Mouse (Mus musculus) urinary bladder, postnatal 4 days (tissue): ENCODE results near the gene Bcdin3d.
"Not testable (repeated sequence)": the region's sequence is repeated elsewhere in the genome, so short reads cannot be mapped to it uniquely, and the experiment has no call there.

Experiments
- DNase-seq, 2 experiments: peaks; one replicate each; pipeline ENCODE4 v3.0.0; 2021 to 2022; ENCODE audit warnings: low spot score in 2 of 2

Bcdin3d gene

DNA sequence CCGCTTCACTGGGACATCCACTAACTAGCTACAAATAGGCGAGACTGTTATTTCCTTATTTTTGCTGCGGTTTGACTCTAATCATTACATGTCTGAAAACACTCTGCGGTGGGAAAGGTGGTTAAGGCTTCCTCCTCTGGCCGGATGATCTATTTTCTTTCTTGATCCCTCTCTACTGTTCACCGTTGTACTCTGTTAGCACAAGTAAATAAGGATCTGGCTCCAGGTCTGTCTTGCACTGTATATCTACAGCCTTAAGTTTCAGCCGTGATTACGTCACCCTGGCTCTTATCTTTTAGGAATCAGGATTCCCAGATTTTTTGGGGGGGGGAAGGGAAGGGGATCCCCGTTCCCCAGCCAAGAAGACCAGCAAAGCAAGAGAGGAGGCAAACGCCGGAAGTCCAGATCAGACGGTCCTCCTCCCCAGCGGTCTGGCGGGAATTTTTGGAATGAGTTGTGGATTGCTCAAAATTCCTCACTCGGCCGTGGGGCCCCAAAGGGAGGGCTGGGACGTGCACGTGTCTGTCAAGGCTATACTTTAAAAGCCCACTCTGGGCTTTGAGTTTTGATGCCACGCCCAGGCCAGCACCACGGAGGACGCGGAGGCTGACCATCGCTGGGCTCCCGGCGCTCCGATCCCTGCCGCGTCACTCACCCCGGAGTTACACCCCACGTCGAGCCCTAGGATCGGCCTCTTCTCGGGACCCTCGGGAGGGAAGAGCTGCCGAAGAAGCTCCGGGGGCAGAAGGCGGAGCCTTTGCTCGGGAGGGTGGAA is 542 bp downstream of the Bcdin3d start:
- DNase-seq: peak; percentile 74 to 75

DNA sequence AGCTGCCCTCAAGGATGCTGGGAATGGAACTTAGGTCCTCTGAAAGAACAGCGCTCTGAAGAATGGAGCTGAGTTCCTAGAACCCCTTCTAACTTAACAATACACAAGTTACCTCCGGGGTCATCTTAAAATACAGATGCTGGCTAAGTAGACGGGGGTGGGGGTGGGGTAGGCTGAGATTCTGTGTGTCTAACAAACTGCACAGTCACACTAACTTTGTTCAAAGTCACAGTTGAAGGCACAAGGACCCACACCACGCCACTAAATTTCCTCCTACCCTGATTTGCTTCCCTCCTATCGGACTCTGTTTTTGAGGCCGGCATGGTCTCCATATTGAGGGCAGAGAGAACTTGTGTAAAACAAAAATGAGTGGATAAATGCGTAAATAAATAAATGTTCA is 1.6 kb downstream of the Bcdin3d start:
- no peak for DNase-seq

DNA sequence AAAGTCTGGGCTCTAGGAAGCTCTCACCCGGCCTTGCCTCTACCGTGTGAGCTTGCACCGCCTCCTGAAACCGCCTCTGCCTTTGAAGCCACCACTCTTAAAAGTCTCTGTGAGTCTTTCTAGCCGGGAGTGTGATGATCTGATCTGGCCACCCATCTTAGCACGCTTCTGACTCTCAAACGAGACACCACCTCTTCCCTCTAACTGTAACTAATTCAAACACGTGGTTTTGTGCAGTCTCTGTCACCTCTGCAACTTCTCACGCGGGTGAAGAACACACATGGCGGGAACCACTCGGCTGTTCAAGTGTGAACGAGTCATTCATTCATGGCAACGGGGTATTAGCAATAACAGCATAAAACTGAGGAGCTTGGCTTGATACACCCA is 2.9 kb downstream of the Bcdin3d start:
- no peak for DNase-seq

DNA sequence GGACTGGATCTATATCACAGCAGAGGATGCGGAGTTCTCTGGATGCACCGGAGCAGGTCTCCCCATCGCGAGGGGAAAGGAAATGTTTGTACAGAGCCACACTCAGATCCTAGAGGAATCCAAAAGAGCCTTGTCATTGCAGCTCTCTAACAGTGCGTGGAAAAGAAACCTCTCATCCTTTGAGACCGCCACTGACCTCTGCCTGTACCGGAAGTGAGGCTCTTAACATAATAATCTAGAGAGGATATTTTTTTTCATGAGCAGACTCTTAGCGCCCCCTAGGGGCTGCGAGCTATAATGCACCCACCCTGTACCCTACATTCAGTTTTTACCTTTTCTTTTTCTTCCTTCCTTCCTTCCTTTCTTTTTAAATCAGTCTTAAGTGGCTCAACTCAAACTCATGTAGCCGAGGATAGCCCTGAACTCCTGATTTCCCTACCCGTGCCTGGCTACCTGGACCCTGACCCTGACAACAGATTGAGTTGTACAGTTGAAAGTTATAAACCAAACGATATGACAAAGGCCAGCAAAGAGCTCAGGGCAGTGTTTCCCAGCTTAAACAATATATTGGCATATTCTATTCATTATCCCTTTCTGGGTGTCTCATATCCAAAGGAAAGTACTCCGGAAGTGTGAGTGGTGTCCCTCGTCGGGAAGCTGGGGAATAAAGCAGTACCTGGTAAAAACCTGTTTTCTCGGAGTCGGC is 3.4 kb downstream of the Bcdin3d start:
- no peak for DNase-seq

DNA sequence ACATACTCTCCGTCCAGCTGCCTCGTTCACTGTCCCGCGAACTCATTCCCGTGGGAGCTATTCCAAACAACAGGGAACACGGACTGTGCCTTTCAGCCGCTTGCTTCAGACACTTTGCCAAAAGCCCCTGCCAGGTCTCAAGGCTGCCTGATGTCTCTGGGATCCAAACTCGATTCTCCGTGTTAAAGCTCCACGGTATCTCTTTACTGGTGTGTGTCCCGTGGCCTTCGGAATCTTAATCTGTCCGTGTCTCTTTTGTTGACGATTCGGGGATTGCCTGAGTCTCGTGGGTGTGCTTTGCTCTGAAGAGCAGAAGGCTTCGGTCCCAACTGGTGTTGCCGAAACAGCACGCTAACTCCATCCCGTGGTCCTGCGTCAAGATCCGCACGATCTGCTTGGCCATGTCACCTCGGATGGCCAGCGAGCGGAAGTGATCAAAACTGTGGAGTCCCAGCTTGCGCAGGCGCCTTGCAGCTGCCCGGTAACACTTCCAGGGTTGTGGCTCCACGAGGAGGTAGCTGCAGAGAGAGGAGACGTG is 4.2 kb downstream of the Bcdin3d start:
- peak in 1 of 2 experiments; percentile 39 for DNase-seq

DNA sequence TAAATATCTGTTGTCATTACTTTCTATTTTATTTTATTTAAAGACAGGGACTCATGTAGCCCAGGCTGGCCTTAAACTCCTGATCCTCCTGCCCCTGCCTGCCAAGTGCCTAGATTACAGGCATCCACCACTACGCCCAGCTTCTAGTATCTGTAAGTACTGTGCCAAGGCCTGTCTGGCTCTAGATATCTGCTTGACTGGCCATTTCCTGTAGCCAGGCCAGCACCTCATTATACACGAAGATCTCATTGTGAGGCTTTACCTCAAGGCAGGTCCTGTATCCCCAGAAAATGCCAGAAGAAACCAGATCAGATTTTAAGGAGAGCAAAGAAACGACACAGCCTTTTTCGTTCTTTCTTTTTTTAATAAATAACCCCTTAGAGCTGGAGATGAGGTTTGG is 4.8 kb downstream of the Bcdin3d start:
- DNase-seq: no peak

DNA sequence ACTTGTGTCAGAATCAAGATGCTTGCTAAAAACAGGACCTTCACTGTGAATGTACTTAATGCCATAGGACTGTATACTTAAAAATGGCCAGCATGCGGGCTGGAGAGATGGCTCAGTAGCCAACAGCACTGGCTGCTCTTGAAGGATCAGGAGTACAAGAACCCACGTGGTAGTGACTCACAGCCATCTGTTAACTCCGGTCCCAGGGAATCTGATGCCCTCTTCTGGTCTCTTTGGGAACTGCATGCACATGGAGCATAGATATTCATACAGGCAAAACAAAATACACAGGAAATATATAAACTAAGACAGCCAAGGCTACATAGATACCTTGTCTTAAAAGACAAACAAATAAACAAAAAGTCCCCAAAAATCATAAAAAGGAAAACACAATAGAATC is 5.5 kb downstream of the Bcdin3d start:
- peak; percentile 67 to 84 for DNase-seq

DNA sequence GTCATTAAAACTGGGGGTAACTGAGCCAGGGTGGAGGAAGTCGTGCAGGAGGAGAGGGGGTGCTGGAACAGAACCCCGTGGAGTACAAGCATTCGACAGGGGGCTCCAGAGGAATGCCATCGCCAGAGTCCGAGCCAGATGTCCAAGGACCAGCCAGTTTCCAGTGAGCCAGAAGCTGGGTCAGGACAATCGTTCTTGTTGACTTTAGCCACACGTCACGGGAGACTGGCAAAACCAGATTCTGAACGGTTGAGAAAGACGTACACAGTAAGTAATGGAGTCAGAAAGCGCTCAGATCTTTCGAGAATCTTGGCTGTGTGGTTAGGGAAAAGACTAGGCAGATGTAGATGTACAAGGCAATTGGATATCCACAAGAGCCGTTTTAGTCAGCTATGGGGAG is 11.3 kb downstream of the Bcdin3d start:
- DNase-seq: no peak

DNA sequence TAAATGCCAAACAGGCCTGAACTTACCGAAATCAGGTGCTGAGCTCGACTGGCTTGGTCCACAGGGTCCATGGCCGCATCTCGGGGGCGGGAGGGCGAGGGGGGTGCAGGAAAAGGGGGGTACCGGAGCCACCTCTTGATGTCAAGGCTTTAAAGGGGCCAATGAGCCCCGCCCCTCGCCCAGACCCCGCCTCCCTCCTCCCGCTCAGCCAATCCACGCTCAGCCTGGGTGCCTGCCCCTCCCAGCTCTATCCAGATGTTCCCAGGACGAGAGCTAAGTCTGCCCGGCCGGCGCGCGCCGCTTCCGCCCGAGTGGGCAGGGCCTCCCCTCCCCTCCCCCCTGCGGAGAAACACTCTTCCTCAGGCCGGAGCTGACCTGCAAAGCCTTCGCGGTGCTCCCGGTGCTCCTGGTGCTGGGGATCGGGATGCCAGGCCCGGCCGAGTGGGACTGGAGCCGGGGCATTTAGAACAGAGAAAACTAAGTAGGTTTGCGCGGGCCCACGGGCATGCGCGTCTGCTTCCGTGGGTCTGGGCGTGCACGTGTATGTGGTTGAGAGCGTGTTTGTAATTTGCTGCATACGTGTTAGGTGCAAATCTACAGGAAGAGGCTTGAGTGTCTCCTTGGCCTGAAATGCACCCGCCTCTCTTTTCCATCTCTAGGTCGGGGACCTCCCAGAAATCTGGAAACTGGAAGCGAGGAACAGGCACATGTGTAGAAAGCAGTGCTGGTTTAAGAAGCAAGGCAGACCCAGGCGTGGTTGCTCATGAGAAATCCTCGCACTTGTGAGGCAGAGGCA is 16.7 kb downstream of the Bcdin3d start, which contains the start of gene Nckap5l:
TSS of gene Nckap5l (minus strand) at position 143 of the 796 bp plus-strand sequence.
- DNase-seq: peak; percentile 91 to 94

DNA sequence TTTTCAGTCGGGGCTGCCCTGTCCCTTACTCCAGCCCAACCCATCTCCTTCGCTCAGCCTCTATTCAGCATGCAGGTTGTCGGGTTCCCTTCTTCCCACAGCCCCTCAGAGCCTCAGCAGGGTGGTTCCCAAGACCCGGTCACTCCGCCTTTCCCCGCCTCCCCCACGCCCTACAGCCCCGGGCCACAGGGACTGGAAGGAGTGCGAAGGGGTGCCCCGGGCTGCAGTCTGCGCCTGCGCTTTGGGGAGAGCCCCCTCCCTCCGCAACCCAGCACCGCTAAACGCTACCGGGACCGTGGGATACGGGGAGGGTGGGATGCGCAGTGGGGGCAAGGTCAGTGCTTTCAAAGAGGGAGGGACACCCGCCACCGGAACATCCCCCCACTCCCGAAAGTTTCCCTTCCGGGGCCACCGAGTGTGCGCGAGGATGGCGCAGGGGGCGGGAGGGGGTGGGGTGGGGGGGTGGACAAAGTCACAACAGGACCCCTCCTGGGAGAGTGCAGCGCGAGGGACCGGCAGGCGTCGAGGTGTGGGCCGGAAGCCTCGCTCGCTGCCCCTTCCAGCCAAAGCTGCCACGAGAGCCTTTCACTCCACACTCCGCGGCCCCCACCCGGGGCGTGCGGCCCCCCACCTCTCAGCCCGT is 17.4 kb downstream of the Bcdin3d start:
- DNase-seq: peak in 1 of 2 experiments; percentile 72

DNA sequence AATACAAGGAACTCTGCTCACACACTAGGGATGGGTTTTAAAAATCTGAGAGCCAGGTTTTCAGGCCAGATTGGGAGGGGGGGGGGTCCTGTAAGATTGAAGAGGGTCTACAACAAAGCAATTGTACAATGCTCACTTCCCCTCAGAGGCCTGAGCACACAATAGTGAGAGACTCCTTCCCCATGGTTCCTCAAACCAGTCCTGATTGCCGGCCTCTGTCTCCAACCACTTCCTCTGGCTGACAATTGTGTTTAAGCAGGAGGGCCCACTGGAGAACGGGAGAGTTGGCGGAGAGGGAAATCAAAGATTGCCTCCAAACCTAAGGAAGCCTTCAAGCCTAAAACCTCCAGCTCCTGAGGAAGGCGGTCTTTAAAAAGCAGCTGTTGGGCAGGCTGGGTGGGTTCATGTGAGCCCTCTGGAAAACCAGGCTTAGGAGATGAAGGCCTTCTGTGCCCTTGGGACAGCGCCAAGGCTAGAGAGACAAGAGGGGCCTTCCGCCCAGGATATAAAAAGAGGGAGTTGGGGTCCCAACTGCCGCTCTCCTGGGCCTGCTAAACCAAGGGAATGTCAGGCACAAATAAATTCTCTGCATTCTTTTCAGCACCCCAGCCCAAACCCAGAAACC is 18.1 kb downstream of the Bcdin3d start:
- DNase-seq: no peak

DNA sequence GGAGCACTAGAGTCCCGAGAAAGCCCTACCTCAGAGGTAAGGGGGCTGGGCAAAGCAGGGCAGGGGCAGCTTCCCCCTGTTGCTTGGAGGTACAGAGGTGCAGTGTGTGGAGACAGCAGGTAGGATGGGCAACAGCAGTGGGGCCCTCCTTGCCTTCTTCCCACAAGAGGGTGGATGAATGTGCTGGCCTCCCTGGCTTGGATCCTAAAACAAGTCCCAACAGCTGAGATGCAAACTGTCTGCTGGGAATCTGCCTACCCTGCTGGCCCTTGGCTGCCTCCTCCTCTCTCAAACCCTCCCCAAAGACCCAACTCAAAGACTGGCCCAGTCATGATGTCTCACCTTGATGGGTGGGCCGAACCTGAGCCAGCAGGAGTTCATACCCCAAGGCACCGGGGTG is 19.1 kb downstream of the Bcdin3d start:
- no peak for DNase-seq

DNA sequence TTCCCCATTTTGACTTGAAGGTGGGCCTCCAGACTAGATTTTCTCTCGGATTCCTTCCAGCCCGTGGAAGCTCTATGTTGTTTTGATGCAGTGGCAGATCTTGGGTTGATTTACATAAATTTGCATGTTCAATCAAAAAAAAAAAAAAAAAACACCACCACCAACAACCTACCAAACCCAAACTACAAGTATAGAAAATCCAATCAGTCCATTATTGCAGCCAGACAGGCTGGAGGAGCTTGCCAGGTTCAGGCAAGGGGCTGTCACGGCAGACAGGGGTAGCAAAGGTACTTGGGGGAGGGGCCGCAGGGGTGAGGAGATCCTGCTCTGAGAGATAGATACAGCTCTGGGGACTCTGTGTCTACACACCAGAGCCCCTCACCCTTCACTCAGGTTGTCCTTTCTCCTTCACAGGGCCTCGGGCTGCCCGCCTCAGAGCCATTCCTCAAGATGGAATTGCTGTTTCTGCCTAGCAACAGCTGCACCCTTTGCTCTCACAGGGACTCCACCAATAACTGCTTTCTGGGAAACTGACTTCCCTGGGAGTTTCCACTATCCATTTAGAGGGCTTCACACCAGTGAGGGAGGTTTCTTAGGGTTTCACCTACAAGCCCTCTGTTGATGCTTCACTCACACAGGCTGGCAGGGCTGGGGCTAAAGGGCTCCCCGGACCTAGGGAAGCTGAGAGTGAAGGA is 19.8 kb downstream of the Bcdin3d start:
- no peak for DNase-seq

DNA sequence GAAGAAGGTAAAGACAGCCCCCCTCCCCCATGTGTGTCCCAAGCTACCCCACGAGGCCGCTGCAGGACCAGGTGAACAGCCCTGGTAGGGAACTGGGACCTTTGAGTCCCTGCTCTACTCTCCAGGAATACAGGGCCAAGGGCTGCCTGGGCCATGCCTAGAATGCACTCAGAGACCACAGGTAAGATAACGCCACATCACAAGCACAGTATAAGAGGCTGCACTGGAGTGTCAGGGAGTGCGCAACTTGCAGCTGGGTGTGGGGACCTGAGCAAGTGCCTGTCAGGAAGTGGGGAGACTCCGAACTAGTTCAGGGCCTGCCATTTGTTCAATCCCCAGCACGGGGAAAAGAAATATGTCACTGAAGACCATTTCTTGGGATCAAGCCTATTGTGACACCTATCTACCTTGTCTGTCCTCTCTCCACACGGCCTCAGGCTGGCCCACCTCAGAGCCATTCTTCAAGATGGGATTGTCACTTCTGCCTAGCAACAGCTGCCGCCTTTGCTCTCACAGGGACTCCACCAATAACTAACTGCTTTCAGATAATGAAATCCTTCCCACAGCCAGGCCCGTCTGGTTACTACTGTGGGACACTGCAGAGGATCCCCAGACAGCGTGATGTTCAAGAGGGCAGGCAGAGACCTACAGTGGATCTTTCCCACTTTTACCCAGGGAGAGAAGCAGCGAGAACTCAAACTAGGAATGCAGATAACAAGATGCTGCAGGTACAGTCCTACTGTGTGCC is 21.2 kb downstream of the Bcdin3d start:
- DNase-seq: no peak

DNA sequence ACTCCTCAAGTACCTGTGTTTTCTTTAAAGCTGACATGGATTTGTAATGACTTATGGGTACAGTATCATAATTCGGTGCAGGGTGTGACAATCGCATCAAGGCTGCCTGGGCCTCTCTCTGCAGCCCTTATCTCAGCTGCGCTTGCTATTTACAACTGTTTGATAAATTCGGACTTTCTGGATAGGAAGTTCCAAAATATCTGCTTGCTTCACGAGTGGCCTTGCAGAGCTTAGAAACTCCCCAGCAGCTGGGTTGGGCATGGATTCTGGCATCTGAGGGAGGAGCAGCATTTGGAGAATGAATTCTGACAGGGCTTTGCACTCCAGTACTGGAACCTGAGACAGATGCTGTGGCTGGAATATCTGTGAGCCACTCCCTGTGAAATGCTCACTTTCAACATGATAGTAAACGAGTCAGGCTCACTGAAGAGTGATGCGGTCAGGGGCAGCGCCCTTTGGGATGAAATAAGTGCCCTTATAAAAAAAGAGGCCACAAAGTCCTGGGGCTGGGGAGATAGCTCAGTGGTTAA is 24.7 kb downstream of the Bcdin3d start:
- no peak for DNase-seq

DNA sequence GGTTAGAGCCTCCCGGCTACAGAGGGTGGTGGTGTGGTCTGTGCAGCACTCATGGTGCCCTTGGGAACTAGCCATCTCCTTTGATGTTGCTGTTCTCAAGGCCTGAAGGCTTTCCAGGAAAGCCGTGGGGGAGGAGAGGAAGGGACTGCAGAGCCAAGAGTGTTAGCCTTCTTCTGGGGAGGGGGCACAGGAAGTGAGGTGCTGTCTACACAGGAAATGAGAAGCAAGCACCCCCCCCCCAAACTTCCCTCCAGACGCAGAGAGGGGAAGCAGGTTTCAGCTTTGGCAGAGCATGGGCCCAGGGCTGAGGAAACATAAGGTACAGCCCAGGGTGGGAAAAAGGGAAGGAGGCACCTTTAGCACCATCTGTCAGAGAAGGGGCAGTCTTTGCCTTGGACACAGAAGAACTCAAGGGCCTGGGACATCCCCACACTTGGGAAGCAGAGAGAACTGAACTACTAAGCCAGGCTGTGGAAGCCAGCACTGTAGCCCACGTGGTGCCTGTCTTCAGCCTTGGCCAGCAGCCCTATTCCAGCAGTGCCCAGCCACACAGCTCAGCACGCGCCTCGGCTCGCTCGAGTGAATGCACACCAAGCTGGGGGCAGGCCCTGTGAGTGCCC is 25.3 kb downstream of the Bcdin3d start:
- DNase-seq: no peak

DNA sequence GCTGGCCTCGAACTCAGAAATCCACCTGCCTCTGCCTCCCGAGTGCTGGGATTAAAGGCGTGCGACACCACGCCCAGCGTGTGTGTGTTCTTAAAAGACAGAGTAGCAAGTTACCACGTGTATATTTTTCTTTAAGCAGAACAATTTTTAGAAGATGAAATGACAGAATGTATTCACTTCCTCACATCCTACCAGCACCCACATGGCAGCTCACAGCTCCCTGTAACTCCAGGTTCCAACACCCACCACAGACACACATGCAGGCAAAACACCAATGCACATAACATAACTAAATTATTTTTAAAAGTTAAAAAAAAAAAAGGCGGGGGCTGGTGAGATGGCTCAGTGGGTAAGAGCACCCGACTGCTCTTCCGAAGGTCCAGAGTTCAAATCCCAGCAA is 28.4 kb downstream of the Bcdin3d start:
- not testable (repeated sequence) for DNase-seq

DNA sequence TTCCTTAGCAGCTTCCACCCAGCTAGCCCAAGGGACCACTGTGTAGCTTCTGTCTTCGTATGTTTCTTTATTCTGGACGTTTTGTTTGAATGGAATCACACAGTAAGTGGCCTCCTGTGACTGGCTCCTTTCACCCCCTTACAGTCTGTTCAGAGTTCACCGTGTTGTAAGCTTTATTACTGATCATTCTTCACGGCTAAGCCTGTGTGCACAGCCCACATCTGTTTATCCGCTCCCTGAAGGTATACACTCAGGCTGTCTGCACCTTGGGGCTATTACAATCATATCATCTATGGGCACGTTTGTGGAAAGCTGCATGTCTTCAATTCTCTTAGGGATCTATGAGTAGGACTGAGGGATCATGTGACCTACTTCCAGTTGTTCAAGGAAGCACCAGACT is 29.0 kb downstream of the Bcdin3d start:
- DNase-seq: no peak

DNA sequence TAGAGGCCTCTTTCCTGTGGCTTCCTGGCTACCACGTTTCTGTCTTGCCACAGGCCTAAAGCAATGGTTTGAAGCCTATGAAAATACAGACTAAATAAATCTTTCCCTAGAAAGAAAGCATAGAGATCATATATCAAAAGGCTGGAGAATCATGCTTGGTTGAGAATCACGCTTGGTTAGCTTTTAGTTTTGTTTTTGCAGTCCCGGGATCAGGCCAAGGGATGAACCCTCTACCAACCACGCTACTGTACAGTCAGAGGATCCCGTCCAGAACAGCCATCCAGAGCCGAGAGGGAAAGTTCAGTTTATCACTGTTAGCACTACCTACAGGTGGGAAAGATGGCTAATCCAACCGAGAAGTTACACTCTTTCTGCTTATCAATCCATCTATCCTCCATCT is 32.2 kb downstream of the Bcdin3d start:
- DNase-seq: no peak
